10 mouse cellular contexts compared by ENCODE assay signal in the genomic region with DNA sequence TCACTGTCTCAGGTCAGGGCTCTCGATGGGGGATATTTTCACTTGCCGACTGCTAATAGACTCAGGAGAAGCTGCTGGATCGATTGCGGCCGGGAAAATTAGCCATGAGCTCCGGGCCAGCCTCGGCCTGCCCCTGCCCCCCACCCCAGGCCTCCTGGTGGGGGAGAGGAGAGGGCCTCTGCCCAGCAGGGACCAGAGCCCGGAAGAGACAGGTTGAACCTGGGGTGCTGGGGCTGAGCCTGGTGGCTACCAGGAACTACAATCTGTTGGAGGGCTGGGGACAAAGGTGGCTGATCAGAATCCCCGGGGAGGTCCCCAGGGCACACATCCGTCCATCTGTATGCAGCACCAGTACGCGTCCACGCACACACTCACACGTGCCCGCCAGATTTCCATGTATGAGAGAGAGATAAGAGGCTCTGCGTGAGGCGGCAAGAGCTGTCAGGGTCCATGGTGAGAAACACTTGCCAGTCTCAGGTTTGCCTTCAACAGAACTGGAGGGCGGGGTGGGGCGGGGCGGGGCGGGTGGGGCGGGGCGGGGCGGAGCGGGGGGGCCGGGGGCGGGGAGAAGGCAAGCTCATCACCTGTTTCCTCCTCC.
DNase-seq lines count a peak whose midpoint lies in the region; ATAC-seq and TF ChIP-seq lines count a peak whose summit lies in the region.
"Had no signal": no experiment of that assay in that cellular context is flagged by ENCODE, and none has a peak within 500 bp of the region (broad histone marks: within the 10 kb centered on the region; RNA-seq: fewer than 3 reads in every experiment).

No protein-coding gene starts in this region.

- H3K4me1 ChIP-seq in hindbrain, embryonic 14.5 days (replicated peaks; ENCODE audit: control insufficient read depth, insufficient read depth, low read length): peaks cover 23% of the 10 kb centered on the region

- no peak for TF ChIP-seq CTCF in brain, embryonic 14.5 days (IDR thresholded peaks at IDR 0.05; ENCODE audit: borderline replicate concordance, extremely low read depth, insufficient read depth, insufficient read length)

- 9% methylated on average over 27 of the region's 27 CpGs for WGBS in hindbrain, embryonic 14.5 days

- no peaks in the 10 kb centered on the region for H3K36me3 ChIP-seq in hindbrain, embryonic 14.5 days (replicated peaks; ENCODE audit: control insufficient read depth, insufficient read depth)
- H3K36me3 ChIP-seq: lung, embryonic 15.5 days had no signal

- H3K9me3 ChIP-seq in hindbrain, embryonic 14.5 days (ENCODE audit: control insufficient read depth, low read length): no peaks in the 10 kb centered on the region
- H3K9me3 ChIP-seq: lung, embryonic 15.5 days had no signal

- no peaks in the 10 kb centered on the region for H3K27me3 ChIP-seq in hindbrain, embryonic 14.5 days (ENCODE audit: control insufficient read depth, insufficient read depth, low read length)
- H3K27me3 ChIP-seq: lung, embryonic 15.5 days had no signal

- H3K4me3 ChIP-seq in hindbrain, embryonic 14.5 days (replicated peaks; ENCODE audit: low read length): no peak overlapping the region
- H3K4me3 ChIP-seq: lung, embryonic 15.5 days had no signal

- peak overlapping the region; percentile 28 for H3K4me2 ChIP-seq in hindbrain, embryonic 14.5 days (replicated peaks)
- H3K4me2 ChIP-seq: lung, embryonic 15.5 days had no signal

- 0 out of 2 replicates have a peak, but pooled peaks have one; percentile 32 for ATAC-seq in hindbrain, embryonic 14.5 days (ENCODE audit: low FRiP score)
- ATAC-seq in megakaryocyte-erythroid progenitor cell, adult 5-6 weeks (replicated peaks; ENCODE audit: low FRiP score, low TSS enrichment, poor library complexity, severe bottlenecking): peak; percentile 63

- H3K27ac ChIP-seq in hindbrain, embryonic 14.5 days: peak overlapping the region; percentile 82
- H3K27ac ChIP-seq: lung, embryonic 15.5 days had no signal

- H3K9ac ChIP-seq in hindbrain, embryonic 14.5 days: peak overlapping the region; percentile 45
- H3K9ac ChIP-seq: lung, embryonic 15.5 days had no signal

- peak; percentile 33 for DNase-seq in cerebellum, adult 8-10 months
- DNase-seq in cerebellum, postnatal 4 days (ENCODE audit: low spot score in 2 of 2): no peak
- DNase-seq in brain, embryonic 14.5 days (ENCODE audit: low read depth): peak; percentile 64
- no peak for DNase-seq in hindbrain, embryonic 14.5 days (ENCODE audit: low spot score)
- DNase-seq in layer of hippocampus, adult 11-12 months (ENCODE audit: low spot score): no peak
- no peak for DNase-seq in frontal cortex, postnatal 10 days (ENCODE audit: low spot score in 2 of 2)
- DNase-seq in urinary bladder, adult 2 months (ENCODE audit: low spot score): no peak
- DNase-seq: spleen, adult 18-20 months had no signal

- TF ChIP-seq POLR2A in brain, embryonic 14.5 days (IDR thresholded peaks at IDR 0.05; ENCODE audit: borderline replicate concordance, extremely low read depth, insufficient read depth, insufficient read length, poor library complexity, severe bottlenecking): no peak

Comparison
In these comparisons a context has a peak if more than half of its experiments do, and no peak if none do; other contexts are left out.
1. DNase-seq: peak in cerebellum, adult 8-10 months (single experiment) and brain, embryonic 14.5 days (single experiment); none in cerebellum, postnatal 4 days (0 of 2), hindbrain, embryonic 14.5 days (single experiment), layer of hippocampus, adult 11-12 months (single experiment), frontal cortex, postnatal 10 days (0 of 2) and urinary bladder, adult 2 months (single experiment).